Mouse (Mus musculus) cerebellum, adult 9-10 months (tissue): ENCODE measurements around the gene Dapk1.

Experiments
- DNase-seq: peaks from one replicate; pipeline ENCODE4 v3.0.0; 2022

Gene Dapk1

DNA sequence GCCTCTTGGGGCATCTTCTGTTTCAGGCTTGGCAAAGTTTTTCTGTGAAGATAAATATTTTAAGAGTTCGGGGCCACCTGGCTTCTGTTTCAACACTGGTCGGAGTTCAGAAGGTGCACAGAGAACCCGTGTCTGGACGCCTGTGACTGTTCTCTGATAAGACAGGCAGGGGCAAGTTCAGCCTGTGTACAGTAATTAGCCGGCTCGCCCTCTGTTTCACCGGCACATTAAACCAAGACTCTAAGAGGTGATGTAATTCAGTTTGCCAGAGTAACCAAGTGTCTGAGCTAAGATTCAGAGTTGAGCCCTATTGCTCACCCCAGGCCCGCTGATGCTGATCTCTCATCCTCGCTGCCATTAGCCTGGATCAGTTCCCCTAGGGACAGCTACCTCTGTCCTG, 16.5 kb downstream of the Dapk1 start:
- no peak for DNase-seq

DNA sequence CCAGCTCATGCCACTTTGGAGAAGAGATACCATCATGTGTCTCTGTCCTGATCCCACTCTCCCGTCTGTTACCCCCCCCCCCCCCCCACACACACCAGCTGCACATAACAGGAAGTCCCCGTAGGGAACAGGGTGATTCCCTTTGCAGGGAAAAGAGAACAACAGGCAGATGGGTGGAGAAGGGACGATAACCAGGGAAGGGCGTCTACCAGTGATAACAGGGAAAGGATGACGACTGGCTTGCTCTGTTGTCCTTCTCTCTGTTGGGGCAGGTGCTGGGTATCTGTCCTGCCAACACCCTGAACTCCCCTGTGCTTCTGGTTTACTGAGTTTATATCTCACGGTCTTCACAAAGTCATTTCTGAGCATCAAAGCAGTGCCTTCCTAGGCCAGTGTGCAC, 18.0 kb downstream of the Dapk1 start:
- DNase-seq, result no peak

GRCm38 (mm10) chr13:60621411-60621965, 19.7 kb downstream of the Dapk1 start:
- peak; percentile 7 for DNase-seq

DNA sequence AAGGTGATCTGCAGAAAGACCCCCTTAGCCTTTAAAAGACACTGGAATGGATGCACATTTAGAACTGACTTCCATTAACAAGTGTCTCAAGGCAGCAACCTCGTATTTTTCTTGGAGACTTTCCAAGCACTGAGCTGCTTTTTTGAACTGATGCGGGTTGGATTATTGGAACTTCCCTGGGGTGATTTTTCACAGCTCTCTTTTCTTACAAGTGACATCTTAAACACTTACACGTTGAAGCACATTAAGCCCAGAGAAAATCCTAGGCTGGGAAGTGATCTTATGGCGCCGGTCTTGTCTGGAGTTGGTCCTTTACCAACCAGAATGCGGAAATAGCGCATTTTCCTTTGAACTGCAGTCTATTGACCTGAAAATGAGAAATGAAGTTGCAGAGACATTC, 23.8 kb downstream of the Dapk1 start:
- DNase-seq, result no peak

GRCm38 (mm10) chr13:60627843-60628656, 26.3 kb downstream of the Dapk1 start:
- no peak for DNase-seq

DNA sequence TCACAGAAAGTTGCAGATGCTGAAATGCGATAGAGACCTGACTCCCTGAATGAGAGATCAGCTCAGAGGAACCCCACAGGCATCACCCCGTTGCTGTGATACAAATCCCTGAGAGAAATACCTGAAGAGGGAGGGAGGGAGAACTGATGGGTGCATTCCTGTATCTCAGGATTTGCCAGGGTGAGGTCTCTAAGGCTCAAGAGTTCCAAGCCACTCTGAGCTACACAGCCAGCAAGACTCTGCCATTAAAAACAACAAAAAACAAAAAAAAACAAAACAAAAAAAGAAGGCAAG, 26.9 kb downstream of the Dapk1 start:
- no peak for DNase-seq

- no peak for DNase-seq
Measured at GRCm38 (mm10) chr13:60629419-60629818, 27.7 kb downstream of the Dapk1 start.

GRCm38 (mm10) chr13:60633945-60634344, 32.2 kb downstream of the Dapk1 start:
- no peak for DNase-seq

- DNase-seq, result no peak
Measured at GRCm38 (mm10) chr13:60635636-60636035, 33.9 kb downstream of the Dapk1 start.

GRCm38 (mm10) chr13:60639482-60640055, 37.8 kb downstream of the Dapk1 start:
- DNase-seq, result no peak

DNA sequence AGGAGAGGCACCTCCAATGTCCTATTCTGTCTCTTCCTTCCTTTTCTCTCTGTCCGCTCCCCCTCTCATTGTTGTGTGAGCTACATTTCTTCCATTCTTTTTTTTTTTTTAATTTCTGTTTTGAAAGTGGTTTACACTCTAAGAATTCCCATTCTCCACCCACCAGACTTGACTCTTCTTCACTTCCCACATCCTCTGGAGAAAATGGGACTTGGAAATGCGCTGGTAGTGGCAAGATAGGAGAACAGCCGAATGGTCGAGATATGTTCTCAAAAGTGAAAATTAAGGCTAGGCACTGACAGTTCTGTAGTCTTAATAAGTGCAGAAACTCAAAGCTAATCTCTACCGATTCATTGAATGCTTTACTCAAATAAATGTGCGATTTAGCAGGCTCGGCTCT, 38.7 kb downstream of the Dapk1 start:
- no peak for DNase-seq

DNA sequence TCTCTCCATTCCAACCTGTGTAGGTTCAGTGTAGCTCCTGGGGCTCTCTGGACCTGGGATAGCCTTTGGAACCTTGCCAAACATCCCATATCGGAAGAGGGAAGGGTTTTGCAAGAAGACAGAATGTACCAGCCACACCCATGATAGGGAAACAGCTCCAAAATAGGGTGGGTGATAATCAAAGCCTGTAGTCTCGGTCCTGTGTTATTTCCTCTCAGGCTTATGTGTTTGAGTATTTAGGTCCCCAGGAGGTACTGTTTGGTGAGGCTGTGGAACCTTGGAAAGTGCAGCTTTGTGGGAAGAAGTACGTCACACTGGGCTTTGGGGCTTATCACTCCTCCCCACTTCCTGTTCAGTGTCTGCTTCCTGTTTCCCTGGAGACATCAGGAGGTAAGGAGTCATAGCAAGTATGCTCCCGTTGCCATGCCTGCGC, 42.7 kb downstream of the Dapk1 start:
- no peak for DNase-seq

- DNase-seq, result no peak
Measured at GRCm38 (mm10) chr13:60646791-60647190, 45.0 kb downstream of the Dapk1 start.

- DNase-seq, result no peak
Measured at GRCm38 (mm10) chr13:60648350-60648749, 46.6 kb downstream of the Dapk1 start.

GRCm38 (mm10) chr13:60650000-60650399, 48.3 kb downstream of the Dapk1 start:
- no peak for DNase-seq

DNA sequence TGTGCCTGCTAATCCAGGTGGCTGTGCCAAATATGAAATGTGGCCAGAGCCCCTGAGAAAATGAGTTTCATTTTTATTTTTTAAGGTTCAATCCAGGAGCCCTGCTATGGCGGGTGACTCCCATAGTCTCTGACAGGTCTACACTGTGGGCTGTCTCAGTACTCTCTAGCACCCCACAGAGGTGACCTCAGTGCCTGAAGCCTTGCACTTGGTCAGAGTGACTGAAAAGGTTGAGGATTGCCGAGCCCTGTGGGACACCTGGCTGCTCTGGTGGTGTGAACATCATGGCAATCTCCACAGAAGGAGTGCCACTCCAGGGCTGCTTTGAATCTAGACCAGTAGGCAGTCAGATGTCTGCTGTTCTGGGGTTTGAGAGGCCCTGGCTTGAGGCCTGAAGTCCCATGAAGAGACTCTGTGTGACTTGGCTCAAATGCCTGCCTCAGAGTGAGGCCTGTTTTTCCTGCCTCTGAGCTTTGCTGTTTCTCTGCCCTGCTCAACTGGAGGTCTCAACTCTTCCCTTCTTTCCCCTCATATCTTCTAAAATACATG, 52.3 kb downstream of the Dapk1 start:
- peak; percentile 19 for DNase-seq

- no peak for DNase-seq
Measured at GRCm38 (mm10) chr13:60655246-60655645, 53.5 kb downstream of the Dapk1 start.

DNA sequence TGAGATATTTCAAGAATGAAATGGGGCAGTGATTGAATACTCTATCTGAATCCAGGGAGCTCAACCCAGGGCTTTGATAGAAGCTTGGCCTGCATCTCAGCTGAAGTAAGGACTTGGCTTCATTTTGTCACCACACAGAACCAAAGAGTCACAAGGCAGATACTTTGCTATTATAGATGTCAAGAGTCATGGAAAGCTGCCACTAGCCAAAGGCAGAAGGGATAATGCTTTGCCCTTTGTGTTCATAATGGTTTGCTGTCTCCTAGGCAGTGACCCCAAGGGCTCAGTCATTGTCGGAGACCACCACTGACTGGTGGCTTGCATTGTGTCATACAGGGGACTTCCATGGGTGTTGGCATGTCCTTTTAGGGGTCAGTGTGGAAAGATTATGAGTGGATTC, 57.9 kb downstream of the Dapk1 start:
- DNase-seq, result no peak

GRCm38 (mm10) chr13:60660056-60660455, 58.3 kb downstream of the Dapk1 start:
- DNase-seq, result peak; percentile 25

- no peak for DNase-seq
Measured at GRCm38 (mm10) chr13:60660711-60661261, 59.0 kb downstream of the Dapk1 start.

GRCm38 (mm10) chr13:60662493-60663177, 60.9 kb downstream of the Dapk1 start:
- DNase-seq, result no peak

DNA sequence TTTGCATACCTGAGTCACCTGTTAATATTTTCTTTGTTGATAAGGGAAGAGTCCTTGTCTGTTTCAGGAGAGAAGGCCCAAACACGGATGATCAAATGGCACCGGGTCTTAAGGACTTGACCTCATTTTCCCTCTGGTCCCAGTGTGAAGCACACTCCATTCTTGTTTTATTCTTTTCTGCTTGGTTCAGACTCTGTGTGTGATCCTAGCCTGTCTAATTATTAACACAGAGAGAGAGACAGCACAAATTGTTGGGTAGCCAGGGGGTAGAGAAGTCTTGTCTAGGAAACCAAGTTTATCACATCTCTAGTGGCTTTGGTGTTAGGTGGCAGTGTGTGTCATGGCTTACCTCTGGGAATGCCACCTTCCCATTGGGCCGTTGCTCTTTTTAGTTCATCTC, 62.3 kb downstream of the Dapk1 start:
- no peak for DNase-seq

DNA sequence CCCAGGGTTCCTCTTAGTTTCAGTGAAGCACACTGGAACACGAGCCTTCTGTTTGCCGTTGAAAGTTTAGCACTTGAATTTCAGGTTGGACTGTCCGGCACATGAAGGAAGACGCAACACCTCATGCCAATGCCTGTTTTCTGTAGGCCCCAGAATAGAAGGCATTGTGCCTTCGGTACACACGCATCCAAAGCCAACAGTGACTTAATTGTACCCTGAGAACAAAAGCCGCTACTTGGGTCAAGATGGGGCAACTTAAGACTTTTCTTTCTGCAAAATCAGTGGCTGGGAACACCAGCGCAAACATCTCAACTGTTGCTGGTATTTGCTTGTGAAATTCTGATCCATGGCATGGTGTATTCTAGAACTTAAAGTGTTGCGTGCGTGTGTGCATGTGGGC, 63.1 kb downstream of the Dapk1 start:
- DNase-seq, result no peak
